Mouse (Mus musculus) stomach, embryonic 15.5 days (tissue): ENCODE measurements around the gene Bcl9. TPM values are rescaled to one million over a fixed set of nuclear protein-coding genes. Genes with fewer than 3 reads are reported as not detected.

Experiments used
- ATAC-seq: fragments of 200-750 bp; cut with Nextera tagmentation; 2 replicates; pipeline ENCODE4 v1.8.0; 2017; ENCODE audit warnings: low read depth, moderate number of reproducible peaks, moderate TSS enrichment; ENCODE audit not compliant: insufficient read depth, low FRiP score
- H3K27ac ChIP-seq: fragments of 300-500 bp; sonication (generic); 2 replicates; pipeline ENCODE4 v1.5.1; 2015; ENCODE audit warnings: mild to moderate bottlenecking, inconsistent platforms
- H3K27me3 ChIP-seq: fragments of 300-500 bp; sonication (generic); replicated peaks from 2 replicates; pipeline ENCODE4 v1.6.1; 2015; ENCODE audit warnings: inconsistent platforms
- H3K36me3 ChIP-seq: fragments of 300-500 bp; sonication (generic); 2 replicates; pipeline ENCODE4 v1.6.1; 2015; ENCODE audit warnings: inconsistent platforms
- H3K4me1 ChIP-seq: fragments of 300-500 bp; sonication (generic); 2 replicates; pipeline ENCODE4 v1.6.1; 2015; ENCODE audit warnings: inconsistent platforms
- H3K4me2 ChIP-seq: fragments of 300-500 bp; sonication (generic); 2 replicates; pipeline ENCODE4 v1.6.1; 2015; ENCODE audit warnings: mild to moderate bottlenecking, inconsistent platforms
- H3K4me3 ChIP-seq: fragments of 300-500 bp; sonication (generic); replicated peaks from 2 replicates; pipeline ENCODE4 v1.5.1; 2015; ENCODE audit warnings: inconsistent platforms
- H3K9ac ChIP-seq: fragments of 300-500 bp; sonication (generic); 2 replicates; pipeline ENCODE4 v1.6.1; 2015; ENCODE audit warnings: inconsistent platforms
- H3K9me3 ChIP-seq: fragments of 300-500 bp; sonication (generic); 2 replicates; pipeline ENCODE4 v1.6.1; 2016; ENCODE audit warnings: inconsistent platforms
- WGBS: fragments of 180-500 bp; shearing (Covaris S2); methylation state at CpG from one replicate; pipeline ENCODE4 v1.1.7; 2015; 5-methylcytosine and 5-hydroxymethylcytosine counted together
- polyA plus RNA-seq: library from polyadenylated mRNA; unstranded; fragments of >200 nt; fragmentation: Nextera tagmentation; extraction: Ambion mirVana; gene quantifications from 2 replicates; pipeline ENCODE4 v1.2.1, GENCODE M21; 2015

The Bcl9 gene
- polyA plus RNA-seq, 1 experiment from 2014 or later, result 50.0 TPM

DNA sequence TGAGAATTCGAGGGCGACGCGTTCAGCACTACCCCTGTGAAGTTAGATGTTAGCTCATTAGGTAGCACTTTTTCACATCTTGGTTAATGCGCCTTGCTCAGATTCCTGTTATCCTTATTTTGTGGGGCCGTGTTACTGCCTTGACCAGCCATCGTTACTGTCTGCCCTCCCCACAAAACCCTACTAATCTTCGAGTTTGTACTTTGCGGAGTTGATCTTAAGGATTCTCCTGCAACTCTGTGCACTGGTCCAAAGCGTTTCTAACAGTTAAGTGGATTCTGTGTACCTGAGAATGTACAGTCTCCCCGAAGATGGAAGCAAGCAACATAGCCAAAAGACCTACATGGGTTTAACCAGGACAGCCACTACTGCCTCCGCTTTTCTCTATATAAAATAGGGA lies 69.3 kb downstream of the Bcl9 start:
- no peaks in the 10 kb centered on the region for H3K9me3 ChIP-seq
- H3K9ac ChIP-seq, result peak overlapping the region; percentile 44; the same call in 1 of the 2 replicates
- no peak for ATAC-seq
- peak overlapping the region; percentile 84 for H3K4me2 ChIP-seq
- H3K27ac ChIP-seq, result peak overlapping the region; percentile 94
- 19% methylated on average over 12 of the region's 12 CpGs for WGBS
- no peaks in the 10 kb centered on the region for H3K27me3 ChIP-seq
- H3K4me3 ChIP-seq, result peak overlapping the region; percentile 85
- H3K36me3 ChIP-seq, result no peaks in the 10 kb centered on the region
- H3K4me1 ChIP-seq, result peaks cover 22% of the 10 kb centered on the region

DNA sequence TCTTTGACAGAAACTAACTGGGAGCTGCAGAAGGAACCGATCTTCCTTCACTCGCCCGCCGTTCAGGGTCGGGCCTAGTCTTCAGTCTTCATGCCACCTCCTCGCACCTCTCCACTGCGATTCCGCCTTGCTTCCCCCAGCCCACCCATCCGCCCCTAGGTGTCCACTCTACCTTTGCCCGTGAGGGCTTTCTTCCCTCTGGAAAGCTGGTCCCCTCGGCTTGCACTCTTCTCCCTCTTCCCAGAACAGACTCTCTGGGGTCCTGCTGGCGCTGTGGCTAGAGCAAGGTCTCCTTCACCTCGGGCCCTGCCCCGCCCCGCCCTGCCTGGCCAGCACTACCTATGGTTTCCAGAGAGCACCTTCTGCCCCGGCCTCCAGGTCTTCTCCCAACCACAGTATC lies 69.7 kb downstream of the Bcl9 start:
- Histone ChIP-seq H3K27me3 (no peaks in the 10 kb centered on the region), H3K9me3 (no peaks in the 10 kb centered on the region), H3K36me3 (no peaks in the 10 kb centered on the region), H3K4me1 (peaks cover 24% of the 10 kb centered on the region), H3K9ac (peak overlapping the region; percentile 44), H3K4me2 (peak overlapping the region; percentile 84), H3K4me3 (peak overlapping the region; percentile 85), H3K27ac (peak overlapping the region; percentile 94)
- peak; percentile 37; the same call in 1 of the 2 replicates for ATAC-seq
- under 1% methylated on average over 16 of the region's 16 CpGs for WGBS

DNA sequence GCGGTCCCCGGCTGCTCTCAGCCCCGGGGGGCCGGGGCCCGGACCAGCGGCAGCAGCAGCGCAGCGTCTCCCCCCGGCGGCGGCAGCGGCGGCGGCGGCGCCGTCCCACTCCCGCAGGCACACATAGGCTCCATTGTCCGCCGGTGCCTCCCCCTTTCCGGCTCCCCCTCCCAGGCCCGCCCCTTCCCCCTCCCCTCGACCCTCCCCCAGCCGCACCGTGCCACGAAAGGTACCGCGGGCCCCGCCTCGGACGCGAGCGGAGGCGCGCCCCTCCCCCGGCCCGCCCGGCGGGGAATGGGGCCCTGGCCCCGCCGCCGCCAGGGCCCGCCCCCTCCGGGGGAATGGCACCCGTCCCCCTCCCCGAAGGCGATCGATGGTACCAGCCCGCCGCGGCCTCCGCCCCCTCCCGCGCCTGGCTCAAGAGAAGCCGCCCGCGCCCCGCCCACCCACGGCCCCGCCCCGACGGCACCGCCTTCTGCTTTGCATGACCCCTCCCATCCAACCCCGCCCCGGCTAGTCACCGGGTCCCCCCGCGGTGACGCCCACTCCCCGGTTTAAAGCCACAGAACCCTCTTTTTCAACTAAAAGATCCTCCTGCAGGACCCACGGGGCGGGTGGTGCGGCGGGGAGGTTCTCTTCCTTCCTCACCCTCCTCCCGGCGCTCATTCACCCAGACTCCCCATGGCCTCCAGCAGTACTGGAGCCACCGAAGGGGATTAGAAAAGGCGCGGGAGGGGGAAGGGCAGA lies 70.3 kb downstream of the Bcl9 start:
- Histone ChIP-seq H3K4me3 (peak overlapping the region; percentile 85), H3K27ac (peak overlapping the region; percentile 94), H3K9ac (peak overlapping the region; percentile 92), H3K36me3 (no peaks in the 10 kb centered on the region), H3K4me1 (peaks cover 24% of the 10 kb centered on the region), H3K9me3 (no peaks in the 10 kb centered on the region), H3K4me2 (peak overlapping the region; percentile 84), H3K27me3 (no peaks in the 10 kb centered on the region)
- peak; percentile 92 for ATAC-seq
- 1% methylated on average over 58 of the region's 79 CpGs for WGBS

DNA sequence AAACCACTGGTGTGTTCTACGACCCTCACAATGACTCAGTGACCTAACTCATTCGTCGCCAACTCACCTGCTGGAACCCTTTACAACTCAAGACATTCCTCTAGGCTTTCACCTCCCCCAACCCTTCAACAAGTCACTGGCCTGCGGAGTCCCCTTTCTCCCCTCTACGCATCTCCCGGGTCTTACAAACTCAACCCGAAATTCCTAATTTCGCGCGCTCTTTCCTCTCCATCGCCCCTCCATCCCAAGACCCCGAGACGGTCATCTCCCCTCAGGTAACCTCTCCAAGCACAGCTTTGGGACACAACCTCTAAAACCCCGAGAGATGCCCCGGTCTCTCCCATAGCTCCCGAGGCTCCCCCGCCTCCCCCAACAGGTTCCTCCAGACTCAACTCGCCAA lies 71.0 kb downstream of the Bcl9 start:
- ATAC-seq, result no peak

DNA sequence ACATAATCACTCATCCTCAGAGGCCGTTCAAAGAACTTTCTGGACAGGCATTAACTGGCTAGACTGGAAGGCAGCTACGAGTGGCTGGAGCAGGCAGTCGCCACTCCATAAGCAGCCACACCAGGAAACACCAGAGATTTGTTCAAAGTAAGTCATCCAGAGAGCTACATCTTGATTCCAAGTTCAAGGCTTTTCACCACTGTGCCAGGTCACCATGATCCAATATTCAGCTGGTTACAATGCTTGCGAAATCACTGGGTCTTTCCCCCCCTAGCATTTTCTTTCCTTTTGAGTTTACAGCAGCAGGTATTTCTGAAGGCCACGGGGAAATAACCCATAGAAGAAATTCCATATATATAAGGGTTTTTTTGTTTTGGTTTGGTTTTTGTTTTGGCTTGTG lies 72.5 kb downstream of the Bcl9 start:
- Histone ChIP-seq H3K4me3 (no peak overlapping the region), H3K4me1 (peaks cover 24% of the 10 kb centered on the region), H3K27me3 (no peaks in the 10 kb centered on the region), H3K4me2 (no peak overlapping the region), H3K9me3 (no peaks in the 10 kb centered on the region), H3K27ac (no peak overlapping the region), H3K9ac (no peak overlapping the region), H3K36me3 (0 out of 2 replicates have a peak, but pooled peaks cover 9% of the 10 kb centered on the region)
- no peak for ATAC-seq
- 63% methylated on average over 5 of the region's 5 CpGs for WGBS

More for the DNA sequence above, 71.0 kb downstream of the Bcl9 start:
- Histone ChIP-seq H3K4me3 (peak overlapping the region; percentile 85), H3K27ac (peak overlapping the region; percentile 94), H3K36me3 (0 out of 2 replicates have a peak, but pooled peaks cover 5% of the 10 kb centered on the region), H3K4me2 (peak overlapping the region; percentile 62), H3K27me3 (no peaks in the 10 kb centered on the region), H3K9ac (peak overlapping the region; percentile 92), H3K4me1 (peaks cover 24% of the 10 kb centered on the region), H3K9me3 (no peaks in the 10 kb centered on the region)
- 1% methylated on average over 18 of the region's 18 CpGs for WGBS

DNA sequence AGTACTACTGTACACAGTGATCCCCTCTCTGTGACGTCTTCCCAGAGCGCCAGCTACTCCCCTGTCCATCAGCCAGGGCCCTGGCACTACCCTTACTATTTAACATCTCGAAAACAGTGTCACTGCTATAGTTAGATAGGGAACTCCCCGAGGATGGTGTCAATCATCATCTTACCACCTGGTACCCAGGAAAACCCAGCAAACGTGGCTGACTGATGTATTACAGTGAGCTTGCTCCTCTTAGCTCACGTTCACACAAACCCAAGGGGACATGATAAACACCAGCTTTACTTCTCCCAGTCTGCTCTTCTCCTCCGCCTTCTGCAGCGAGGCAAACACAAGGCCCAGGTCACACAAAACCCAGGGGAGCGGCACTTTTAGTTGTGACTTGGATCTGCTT lies 74.5 kb downstream of the Bcl9 start:
- Histone ChIP-seq H3K27me3 (no peaks in the 10 kb centered on the region), H3K4me1 (peaks cover 16% of the 10 kb centered on the region), H3K9ac (no peak overlapping the region), H3K36me3 (0 out of 2 replicates have a peak, but pooled peaks cover 13% of the 10 kb centered on the region), H3K4me2 (no peak overlapping the region), H3K27ac (peak overlapping the region; percentile 26; the same call in 1 of the 2 replicates), H3K4me3 (no peak overlapping the region), H3K9me3 (no peaks in the 10 kb centered on the region)
- ATAC-seq, result no peak
- WGBS, result 74% methylated on average over 9 of the region's 9 CpGs

DNA sequence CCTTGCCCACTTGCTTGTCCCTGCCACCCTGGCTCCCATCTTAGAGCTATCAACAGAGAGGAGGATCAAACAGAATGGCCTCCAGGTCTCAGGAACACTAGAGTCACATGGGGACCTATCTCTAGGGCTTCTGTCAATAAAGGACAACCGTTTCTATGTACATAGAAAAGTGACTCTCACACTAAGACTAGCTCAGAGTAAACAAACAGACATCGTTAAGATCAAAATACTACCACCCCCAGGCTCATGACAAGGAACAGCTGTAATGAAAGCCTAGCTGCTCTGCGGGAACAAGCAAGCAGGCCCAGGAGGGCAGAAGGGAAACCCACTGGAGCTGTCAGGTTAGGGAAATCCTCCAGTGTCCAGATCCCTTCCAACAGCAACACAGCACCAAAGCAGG lies 82.2 kb downstream of the Bcl9 start:
- Histone ChIP-seq H3K27ac (no peak overlapping the region), H3K27me3 (no peaks in the 10 kb centered on the region), H3K36me3 (peaks cover 45% of the 10 kb centered on the region), H3K4me1 (no peaks in the 10 kb centered on the region), H3K4me2 (no peak overlapping the region), H3K9ac (no peak overlapping the region), H3K4me3 (no peak overlapping the region), H3K9me3 (no peaks in the 10 kb centered on the region)
- WGBS, result 46% methylated on average over 3 of the region's 3 CpGs
- no peak for ATAC-seq

DNA sequence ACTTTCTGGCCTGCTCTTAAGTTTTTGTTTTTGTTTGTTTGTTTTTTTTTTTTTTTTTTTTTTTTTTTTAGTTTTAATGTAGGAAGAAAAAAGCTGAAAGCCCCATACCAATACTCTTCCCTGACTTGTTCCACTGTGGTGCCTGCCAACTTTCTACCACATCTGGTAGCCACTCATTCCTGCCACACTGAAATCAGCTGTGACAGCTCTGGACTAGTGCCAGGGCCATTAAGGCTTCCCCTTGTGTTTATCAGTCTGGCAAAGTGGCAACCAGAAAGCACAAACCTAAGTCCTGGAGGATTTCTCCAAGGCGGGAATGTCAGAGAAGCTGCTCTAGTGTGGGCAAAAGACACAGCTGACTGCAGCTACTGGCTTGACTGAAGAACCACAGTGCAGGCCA lies 83.3 kb downstream of the Bcl9 start:
- no peak for ATAC-seq
- WGBS, result 59% methylated on average over 1 of the region's 1 CpGs
- no peak overlapping the region for H3K4me2 ChIP-seq
- H3K9ac ChIP-seq, result no peak overlapping the region
- H3K27me3 ChIP-seq, result no peaks in the 10 kb centered on the region
- no peak overlapping the region for H3K4me3 ChIP-seq
- no peak overlapping the region for H3K27ac ChIP-seq
- no peaks in the 10 kb centered on the region for H3K9me3 ChIP-seq
- H3K36me3 ChIP-seq, result peaks cover 51% of the 10 kb centered on the region
- H3K4me1 ChIP-seq, result no peaks in the 10 kb centered on the region

DNA sequence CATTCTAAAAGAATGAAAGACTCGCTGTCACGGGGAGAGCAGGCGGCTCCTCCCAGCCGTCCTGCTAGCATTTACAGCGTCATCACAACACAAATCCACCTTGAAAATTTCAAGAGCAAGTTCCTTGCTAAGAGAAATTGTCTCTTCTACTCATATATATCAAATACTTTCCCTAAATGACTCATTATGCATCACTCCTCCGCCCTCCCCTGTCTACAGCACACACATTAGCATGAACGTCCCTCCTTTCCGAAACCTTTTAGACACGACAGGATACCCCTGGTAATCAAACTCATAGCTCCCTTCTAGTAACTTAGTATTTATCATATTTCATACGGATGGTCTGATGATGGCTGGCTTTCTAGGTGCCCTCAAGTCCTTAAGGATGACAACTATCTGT lies 83.8 kb downstream of the Bcl9 start:
- 83% methylated on average over 10 of the region's 10 CpGs for WGBS
- Histone ChIP-seq H3K9ac (no peak overlapping the region), H3K27me3 (no peaks in the 10 kb centered on the region), H3K4me2 (no peak overlapping the region), H3K4me1 (no peaks in the 10 kb centered on the region), H3K9me3 (no peaks in the 10 kb centered on the region), H3K36me3 (peaks cover 57% of the 10 kb centered on the region), H3K4me3 (no peak overlapping the region), H3K27ac (no peak overlapping the region)
- ATAC-seq, result no peak

DNA sequence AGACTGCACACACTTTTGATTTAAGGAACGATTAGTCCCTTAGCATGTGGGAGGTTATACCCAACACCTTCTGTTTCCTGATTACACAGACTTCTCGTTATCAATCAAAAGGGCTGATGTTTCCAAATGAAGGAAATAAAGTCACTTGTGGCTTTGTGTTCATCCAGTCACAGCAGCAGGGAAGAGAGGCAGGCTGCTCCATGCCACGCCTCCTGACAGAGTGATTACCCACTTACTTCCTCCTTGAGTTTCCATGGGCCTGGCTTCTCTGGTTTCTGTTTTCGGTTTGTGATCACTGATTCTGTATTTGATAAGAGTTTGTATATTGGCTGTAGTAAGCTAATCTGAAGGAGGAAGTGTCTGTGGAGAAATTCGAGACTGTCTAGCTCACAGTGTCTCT lies 86.5 kb downstream of the Bcl9 start:
- WGBS, result 76% methylated on average over 5 of the region's 5 CpGs
- ATAC-seq, result no peak

DNA sequence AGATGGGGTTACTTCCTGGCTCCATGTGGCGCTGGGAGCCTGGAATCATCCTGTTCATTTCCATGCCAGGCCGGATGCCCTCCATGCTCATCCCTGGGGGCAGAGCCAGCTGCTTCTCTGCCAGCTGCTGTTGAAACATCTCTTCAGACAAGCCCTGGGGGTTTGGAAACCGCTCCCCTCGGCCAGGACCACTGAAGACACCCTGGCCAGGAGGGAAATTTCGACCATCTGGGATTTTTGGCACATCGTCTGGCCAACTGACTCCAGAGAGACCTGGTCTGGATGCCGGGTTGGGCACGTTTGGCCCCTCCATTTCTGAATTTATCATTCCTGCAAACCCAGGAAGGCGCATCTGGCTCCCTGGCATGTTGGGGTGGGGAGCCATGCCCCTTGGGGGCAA lies 88.4 kb downstream of the Bcl9 start:
- WGBS, result 83% methylated on average over 9 of the region's 9 CpGs
- Histone ChIP-seq H3K36me3 (peaks cover 71% of the 10 kb centered on the region), H3K4me2 (no peak overlapping the region), H3K27ac (no peak overlapping the region), H3K9ac (no peak overlapping the region), H3K4me1 (0 out of 2 replicates have a peak, but pooled peaks cover 3% of the 10 kb centered on the region), H3K4me3 (no peak overlapping the region), H3K9me3 (no peaks in the 10 kb centered on the region), H3K27me3 (no peaks in the 10 kb centered on the region)
- no peak for ATAC-seq

More for the DNA sequence above, 86.5 kb downstream of the Bcl9 start:
- Histone ChIP-seq H3K27ac (no peak overlapping the region), H3K36me3 (peaks cover 65% of the 10 kb centered on the region), H3K4me3 (no peak overlapping the region), H3K9me3 (no peaks in the 10 kb centered on the region), H3K4me1 (0 out of 2 replicates have a peak, but pooled peaks cover 3% of the 10 kb centered on the region), H3K27me3 (no peaks in the 10 kb centered on the region), H3K4me2 (no peak overlapping the region), H3K9ac (no peak overlapping the region)

DNA sequence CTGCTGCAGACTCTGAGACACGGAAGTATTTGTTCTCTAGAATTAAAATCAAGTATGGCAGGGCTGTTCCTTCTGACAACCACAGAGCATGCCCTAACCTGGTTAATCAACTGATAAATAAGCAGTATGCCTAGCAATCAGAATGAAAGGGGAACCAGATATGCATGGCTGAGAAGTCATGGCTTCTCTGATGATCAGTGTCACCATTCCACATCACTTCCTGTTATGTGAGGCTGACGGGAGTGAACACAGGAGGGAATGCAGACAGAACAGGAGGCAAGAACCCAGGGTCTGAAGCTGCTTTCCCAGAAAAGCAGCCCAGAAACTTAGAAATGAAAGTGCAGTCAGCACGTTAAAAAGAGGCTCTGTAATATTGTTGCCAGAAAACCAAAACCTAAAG lies 91.2 kb downstream of the Bcl9 start:
- 80% methylated on average over 3 of the region's 3 CpGs for WGBS
- Histone ChIP-seq H3K36me3 (peaks cover 57% of the 10 kb centered on the region), H3K4me3 (no peak overlapping the region), H3K4me1 (0 out of 2 replicates have a peak, but pooled peaks cover 3% of the 10 kb centered on the region), H3K4me2 (no peak overlapping the region), H3K27ac (no peak overlapping the region), H3K9me3 (no peaks in the 10 kb centered on the region), H3K9ac (no peak overlapping the region), H3K27me3 (no peaks in the 10 kb centered on the region)
- ATAC-seq, result no peak
